Mouse (Mus musculus): ENCODE results near the gene Ints3.

The Ints3 gene

GRCm38 (mm10) chr3:90433381-90434020 is at the start of gene Ints3:
Gene Ints3, minus strand, starts transcription at chr3:90433622.
- peak; percentile 95 for DNase-seq (ENCODE audit: extremely low read depth, low read depth, low spot score)

GRCm38 (mm10) chr3:90475831-90476611 is 42.6 kb upstream of the Ints3 start, which contains the start of gene Ilf2:
Gene Ilf2, plus strand, starts transcription at chr3:90476126.
- DNase-seq (ENCODE audit: extremely low read depth, low read depth, low spot score): peak; percentile 85

GRCm38 (mm10) chr3:90475151-90475830 is 41.9 kb upstream of the Ints3 start:
- no peak for DNase-seq (ENCODE audit: extremely low read depth, low read depth, low spot score)

GRCm38 (mm10) chr3:90472213-90472612 is 38.8 kb upstream of the Ints3 start:
- no peak for DNase-seq (ENCODE audit: extremely low read depth, low read depth, low spot score)

GRCm38 (mm10) chr3:90467618-90468300 is 34.3 kb upstream of the Ints3 start:
- DNase-seq (ENCODE audit: extremely low read depth, low read depth, low spot score): no peak

- DNase-seq (ENCODE audit: extremely low read depth, low read depth, low spot score): no peak
Measured at GRCm38 (mm10) chr3:90466311-90466766, 32.9 kb upstream of the Ints3 start.

GRCm38 (mm10) chr3:90465686-90466310 is 32.4 kb upstream of the Ints3 start, which contains the start of gene Npr1:
Gene Npr1, minus strand, starts transcription at chr3:90465866.
- no peak for DNase-seq (ENCODE audit: extremely low read depth, low read depth, low spot score)

- DNase-seq (ENCODE audit: extremely low read depth, low read depth, low spot score): no peak
Measured at GRCm38 (mm10) chr3:90465081-90465685, 31.8 kb upstream of the Ints3 start.

GRCm38 (mm10) chr3:90464552-90465080 is 31.2 kb upstream of the Ints3 start:
- no peak for DNase-seq (ENCODE audit: extremely low read depth, low read depth, low spot score)

- DNase-seq (ENCODE audit: extremely low read depth, low read depth, low spot score): no peak
Measured at GRCm38 (mm10) chr3:90462579-90462978, 29.2 kb upstream of the Ints3 start.

GRCm38 (mm10) chr3:90461935-90462334 is 28.5 kb upstream of the Ints3 start:
- DNase-seq (ENCODE audit: extremely low read depth, low read depth, low spot score): no peak

GRCm38 (mm10) chr3:90460315-90460714 is 26.9 kb upstream of the Ints3 start:
- DNase-seq (ENCODE audit: extremely low read depth, low read depth, low spot score): no peak

GRCm38 (mm10) chr3:90459727-90460126 is 26.3 kb upstream of the Ints3 start:
- DNase-seq (ENCODE audit: extremely low read depth, low read depth, low spot score): no peak

- no peak for DNase-seq (ENCODE audit: extremely low read depth, low read depth, low spot score)
Measured at GRCm38 (mm10) chr3:90454931-90455330, 21.5 kb upstream of the Ints3 start.

- no peak for DNase-seq (ENCODE audit: extremely low read depth, low read depth, low spot score)
Measured at GRCm38 (mm10) chr3:90451396-90452095, 18.1 kb upstream of the Ints3 start.

GRCm38 (mm10) chr3:90450874-90451273 is 17.5 kb upstream of the Ints3 start:
- no peak for DNase-seq (ENCODE audit: extremely low read depth, low read depth, low spot score)

GRCm38 (mm10) chr3:90448626-90449025 is 15.2 kb upstream of the Ints3 start:
- DNase-seq (ENCODE audit: extremely low read depth, low read depth, low spot score): no peak

- DNase-seq (ENCODE audit: extremely low read depth, low read depth, low spot score): peak; percentile 52
Measured at GRCm38 (mm10) chr3:90447123-90447494, 13.7 kb upstream of the Ints3 start.

- DNase-seq (ENCODE audit: extremely low read depth, low read depth, low spot score): no peak
Measured at GRCm38 (mm10) chr3:90446389-90447122, 13.1 kb upstream of the Ints3 start.

Measured in fat pad, adult 2 months (tissue).